Mouse (Mus musculus) lung, embryonic 16.5 days (tissue): Measurements from ENCODE around the gene Prdm16. TPM values are rescaled to one million over a fixed set of nuclear protein-coding genes. Genes with fewer than 3 reads are reported as not detected.
A peak's percentile ranks its signal among the peaks of the same experiment; 100 is the strongest.

Experiments used
- ATAC-seq: fragments of 200-750 bp; cut with Nextera tagmentation; 2 replicates; pipeline ENCODE4 v1.8.0; 2017; ENCODE audit warnings: low read depth, mild to moderate bottlenecking, moderate library complexity
- H3K27ac ChIP-seq: fragments of 300-500 bp; sonication (generic); 2 replicates; pipeline ENCODE4 v1.5.1; 2014; ENCODE audit warnings: mild to moderate bottlenecking, control low read depth, low read length
- H3K27me3 ChIP-seq: fragments of 300-500 bp; sonication (generic); 2 replicates; pipeline ENCODE4 v1.6.1; 2014; ENCODE audit warnings: low read depth, low read length, mixed read lengths; ENCODE audit not compliant: control insufficient read depth, insufficient read depth
- H3K36me3 ChIP-seq: fragments of 300-500 bp; sonication (generic); 2 replicates; pipeline ENCODE4 v1.6.1; 2014; ENCODE audit warnings: low read length; ENCODE audit not compliant: control insufficient read depth, insufficient read depth
- H3K4me1 ChIP-seq: fragments of 300-500 bp; sonication (generic); replicated peaks from 2 replicates; pipeline ENCODE4 v1.6.1; 2014; ENCODE audit warnings: low read length, mixed read lengths; ENCODE audit not compliant: control insufficient read depth, insufficient read depth
- H3K4me2 ChIP-seq: fragments of 300-500 bp; sonication (generic); 2 replicates; pipeline ENCODE4 v1.6.1; 2014; ENCODE audit warnings: low read depth, low read length, control low read depth
- H3K4me3 ChIP-seq: fragments of 300-500 bp; sonication (generic); 2 replicates; pipeline ENCODE4 v1.5.1; 2014; ENCODE audit warnings: mild to moderate bottlenecking, low read length, control low read depth
- H3K9ac ChIP-seq: fragments of 300-500 bp; sonication (generic); 2 replicates; pipeline ENCODE4 v1.6.1; 2014; ENCODE audit warnings: low read length, control low read depth
- H3K9me3 ChIP-seq: fragments of 300-500 bp; sonication (generic); 2 replicates; pipeline ENCODE4 v1.6.1; 2016; ENCODE audit warnings: low read length; ENCODE audit not compliant: control insufficient read depth
- WGBS: fragments of 180-500 bp; shearing (Covaris S2); extraction: QIAGEN DNeasy Blood & Tissue Kit; methylation state at CpG from one replicate; pipeline ENCODE4 v1.1.7; 2014; 5-methylcytosine and 5-hydroxymethylcytosine counted together
- polyA plus RNA-seq: library from polyadenylated mRNA; unstranded; fragments of >200 nt; fragmentation: Nextera tagmentation; extraction: Ambion mirVana; gene quantifications from 2 replicates; pipeline ENCODE4 v1.2.1, GENCODE M21; 2015

The Prdm16 gene
- polyA plus RNA-seq, result 25.2 and 27.9 TPM in 2 replicates

DNA sequence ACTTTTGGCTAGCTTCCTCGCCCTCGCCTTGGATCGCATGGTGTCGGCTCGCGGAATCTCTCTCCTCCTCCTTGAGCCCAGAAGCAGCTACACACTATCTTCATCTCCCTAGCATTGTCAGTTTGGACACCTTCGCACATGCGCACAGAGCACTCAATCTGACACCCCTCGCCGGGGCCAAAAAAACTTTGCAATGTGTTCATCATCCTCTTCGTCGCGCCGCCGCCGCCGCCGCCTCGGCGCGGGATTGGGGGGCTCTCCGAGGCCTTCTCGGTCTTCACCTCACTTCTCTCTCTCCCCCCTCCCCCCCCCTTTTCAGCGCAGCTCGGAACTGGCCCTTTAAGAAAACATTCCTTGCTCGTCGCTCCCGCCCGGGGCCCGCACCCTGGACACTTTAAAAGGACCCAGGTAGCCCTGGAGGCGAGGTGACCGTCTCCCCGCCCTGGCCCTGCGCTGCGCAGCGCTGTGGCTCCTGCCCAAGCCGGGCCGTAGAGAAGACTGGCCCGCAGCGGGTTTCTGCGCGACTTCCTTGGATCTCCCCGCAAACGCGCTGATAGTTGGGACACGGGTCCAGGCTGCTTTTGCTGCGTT is at the start of gene Prdm16:
TSS of gene Prdm16 (minus strand) at position 153 of the 591 bp plus-strand sequence.
- Histone ChIP-seq H3K4me1 (peaks cover 6% of the 10 kb centered on the region; the same call in 1 of the 2 replicates), H3K9ac (peak within 1 kb of the TSS; percentile 82), H3K4me3 (peak within 1 kb of the TSS; percentile 81), H3K9me3 (no peaks in the 10 kb centered on the region), H3K36me3 (no peaks in the 10 kb centered on the region), H3K27ac (peak within 1 kb of the TSS; percentile 98), H3K27me3 (peaks cover 62% of the 10 kb centered on the region), H3K4me2 (peak within 1 kb of the TSS; percentile 67)
- peak; percentile 58 for ATAC-seq
- under 1% methylated on average over 47 of the region's 47 CpGs for WGBS

DNA sequence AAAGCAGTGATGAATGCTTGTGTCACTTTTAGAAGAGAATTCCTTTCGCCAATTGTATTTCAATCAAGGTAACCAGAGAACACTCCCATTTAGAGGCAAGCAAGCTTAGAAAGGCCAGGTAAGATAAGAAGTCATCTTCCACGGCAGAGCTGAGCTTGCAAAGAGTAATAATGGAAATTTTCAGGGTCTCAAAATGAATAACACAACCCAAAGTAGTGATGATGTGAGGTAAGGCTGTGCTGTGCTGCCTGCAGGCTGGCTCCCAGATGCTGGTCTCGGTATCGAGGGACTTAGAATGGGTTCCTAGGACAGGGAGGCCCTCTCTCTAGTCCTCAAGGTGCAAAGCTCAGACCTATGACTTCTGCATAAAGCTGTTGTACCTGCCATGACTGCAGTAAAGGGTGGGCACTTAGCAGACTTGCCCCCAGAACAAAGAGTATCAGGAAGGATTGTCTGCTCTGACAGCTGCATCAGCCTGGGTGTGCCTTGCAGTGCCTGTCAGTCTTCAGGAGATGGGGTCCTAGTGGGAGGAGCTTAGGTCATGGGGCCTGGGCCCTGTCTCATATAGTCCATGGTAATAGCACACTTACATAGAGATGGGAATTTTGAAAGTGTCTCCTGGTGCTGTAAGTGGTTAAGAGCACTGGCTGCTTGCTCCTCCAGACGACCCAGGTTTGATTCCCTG is 46.5 kb upstream of the Prdm16 start:
- 66% methylated on average over 5 of the region's 5 CpGs for WGBS

DNA sequence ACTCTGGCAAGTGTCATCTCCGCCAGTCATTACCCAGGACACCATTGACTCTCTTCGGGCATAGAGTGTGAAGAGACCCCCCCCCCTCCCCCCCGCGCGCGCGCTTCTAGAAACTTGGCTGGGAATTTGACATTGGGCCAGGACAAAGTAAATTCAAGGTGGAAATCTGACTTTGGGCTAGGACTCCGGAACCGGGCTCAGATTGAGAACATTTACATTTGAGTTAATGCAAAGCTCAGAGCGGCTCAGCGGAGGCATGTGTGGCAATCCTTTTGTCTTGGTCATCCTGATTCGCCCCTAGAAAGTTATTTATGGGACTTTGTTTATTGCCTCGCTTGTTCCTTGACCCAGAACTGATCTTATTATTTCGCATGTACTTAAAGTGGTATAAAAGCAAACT is 45.6 kb upstream of the Prdm16 start:
- Histone ChIP-seq H3K9me3 (no peaks in the 10 kb centered on the region; the same call in 1 of the 2 replicates), H3K4me2 (no peak overlapping the region), H3K4me1 (no peaks in the 10 kb centered on the region), H3K9ac (no peak overlapping the region), H3K27ac (no peak overlapping the region), H3K36me3 (no peaks in the 10 kb centered on the region), H3K27me3 (no peaks in the 10 kb centered on the region), H3K4me3 (no peak overlapping the region)
- 56% methylated on average over 14 of the region's 14 CpGs for WGBS
- no peak for ATAC-seq

More for the DNA sequence above, 46.5 kb upstream of the Prdm16 start:
- Histone ChIP-seq H3K4me3 (no peak overlapping the region), H3K9me3 (no peaks in the 10 kb centered on the region; the same call in 1 of the 2 replicates), H3K9ac (no peak overlapping the region), H3K36me3 (no peaks in the 10 kb centered on the region), H3K27ac (no peak overlapping the region), H3K27me3 (no peaks in the 10 kb centered on the region), H3K4me2 (no peak overlapping the region), H3K4me1 (no peaks in the 10 kb centered on the region)
- ATAC-seq, result no peak

DNA sequence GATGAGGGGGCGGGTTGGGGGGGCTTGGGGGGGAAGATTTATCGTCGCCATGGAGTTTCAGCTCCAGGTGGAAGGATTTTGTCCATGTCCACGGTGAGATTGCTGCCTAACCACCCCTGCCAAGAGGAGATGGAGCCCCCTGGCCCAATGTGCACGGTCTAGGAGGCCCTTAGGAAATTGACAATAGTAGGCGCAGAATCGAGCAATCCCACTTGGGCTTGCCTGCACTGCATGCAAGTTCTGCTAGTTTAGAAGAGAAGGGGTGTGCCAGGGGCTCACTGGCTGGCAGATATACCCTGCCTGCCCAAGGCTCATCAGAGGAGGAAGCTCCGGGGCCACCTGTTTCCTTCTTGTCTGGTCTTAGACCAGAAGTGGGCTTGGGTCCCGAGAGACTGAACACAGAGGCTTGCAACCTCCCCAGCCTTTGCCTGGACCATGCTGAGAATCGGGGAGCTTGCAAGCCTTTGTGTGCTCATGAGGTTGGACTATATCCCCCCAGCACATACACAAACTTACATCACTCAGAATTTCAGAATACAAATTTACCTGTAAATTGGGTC is 38.8 kb upstream of the Prdm16 start:
- H3K9ac ChIP-seq, result no peak overlapping the region
- H3K27me3 ChIP-seq, result no peaks in the 10 kb centered on the region
- no peaks in the 10 kb centered on the region for H3K9me3 ChIP-seq
- H3K4me1 ChIP-seq, result no peaks in the 10 kb centered on the region
- no peak overlapping the region for H3K4me3 ChIP-seq
- no peaks in the 10 kb centered on the region for H3K36me3 ChIP-seq
- H3K27ac ChIP-seq, result no peak overlapping the region
- no peak for ATAC-seq
- H3K4me2 ChIP-seq, result no peak overlapping the region
- WGBS, result 63% methylated on average over 10 of the region's 10 CpGs

DNA sequence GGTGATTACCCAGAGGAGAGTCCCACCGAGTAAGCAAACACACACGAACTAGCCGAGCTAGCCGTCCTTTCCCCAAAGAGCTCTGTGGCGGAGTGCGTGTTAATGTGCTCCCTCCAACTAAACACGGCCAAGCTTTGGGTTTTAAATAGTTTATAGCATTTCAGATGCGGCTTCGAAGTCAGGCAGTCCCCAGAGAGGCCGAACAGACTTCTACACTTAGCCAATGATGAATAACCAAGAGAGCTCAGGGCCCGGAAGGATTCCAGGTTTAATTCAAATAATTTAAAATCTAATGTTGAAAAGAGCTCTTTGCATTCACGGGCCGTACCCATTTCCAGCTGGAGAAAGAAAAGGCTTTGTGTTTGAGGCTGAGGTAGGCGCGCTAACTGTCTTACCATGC is 38.3 kb upstream of the Prdm16 start:
- 36% methylated on average over 15 of the region's 15 CpGs for WGBS

DNA sequence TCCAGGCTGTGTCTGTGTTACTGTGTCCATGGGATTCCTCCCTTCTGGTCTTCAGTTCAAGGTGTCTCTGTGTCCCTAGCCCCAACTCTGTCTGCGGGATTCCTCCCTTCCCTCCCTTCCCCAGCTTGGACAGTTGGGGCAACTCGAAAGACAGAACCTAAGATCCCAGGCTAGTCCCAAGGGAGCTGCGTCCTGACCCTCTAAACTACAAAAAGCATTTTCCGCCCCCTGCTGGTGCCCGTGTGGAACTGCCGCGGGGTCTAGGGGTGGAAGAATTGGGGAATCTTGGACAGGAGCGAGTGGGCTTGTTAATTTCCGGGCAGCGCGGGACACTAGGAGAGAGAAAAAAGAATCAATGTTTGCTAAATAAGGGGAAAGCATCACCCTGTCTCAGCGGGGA is 37.9 kb upstream of the Prdm16 start:
- H3K27me3 ChIP-seq, result no peaks in the 10 kb centered on the region
- H3K27ac ChIP-seq, result no peak overlapping the region
- no peak overlapping the region for H3K9ac ChIP-seq
- no peaks in the 10 kb centered on the region for H3K4me1 ChIP-seq
- WGBS, result 2% methylated on average over 12 of the region's 12 CpGs
- ATAC-seq, result no peak
- H3K36me3 ChIP-seq, result no peaks in the 10 kb centered on the region
- no peak overlapping the region for H3K4me3 ChIP-seq
- no peak overlapping the region for H3K4me2 ChIP-seq
- no peaks in the 10 kb centered on the region for H3K9me3 ChIP-seq

More for the DNA sequence above, 38.3 kb upstream of the Prdm16 start:
- Histone ChIP-seq H3K27me3 (no peaks in the 10 kb centered on the region), H3K4me1 (no peaks in the 10 kb centered on the region), H3K4me2 (no peak overlapping the region), H3K27ac (no peak overlapping the region), H3K36me3 (no peaks in the 10 kb centered on the region), H3K4me3 (no peak overlapping the region), H3K9me3 (no peaks in the 10 kb centered on the region), H3K9ac (no peak overlapping the region)
- ATAC-seq, result no peak

DNA sequence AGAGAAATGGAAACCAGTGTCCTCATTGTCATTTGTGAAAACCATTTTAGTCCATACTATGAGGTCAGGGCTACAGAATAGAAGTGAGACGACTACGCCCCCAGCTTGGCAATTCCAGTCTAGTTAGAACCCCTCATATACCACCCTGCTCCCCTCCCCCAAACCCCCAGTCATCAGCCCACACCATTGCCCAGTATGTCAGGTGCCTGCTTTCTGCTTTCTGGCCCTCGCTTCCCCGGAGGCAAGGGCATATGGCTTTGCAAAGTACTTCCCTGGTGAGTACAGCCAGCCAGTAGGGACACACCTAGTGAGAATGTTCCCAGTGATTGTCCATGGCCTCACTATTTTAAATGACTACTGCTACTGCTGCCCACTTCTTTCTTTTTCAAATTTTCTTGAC is 37.3 kb upstream of the Prdm16 start:
- 81% methylated on average over 4 of the region's 4 CpGs for WGBS
- ATAC-seq, result no peak
- no peak overlapping the region for H3K4me3 ChIP-seq
- H3K4me1 ChIP-seq, result no peaks in the 10 kb centered on the region
- H3K4me2 ChIP-seq, result no peak overlapping the region
- H3K27me3 ChIP-seq, result no peaks in the 10 kb centered on the region
- no peaks in the 10 kb centered on the region for H3K36me3 ChIP-seq
- no peak overlapping the region for H3K27ac ChIP-seq
- no peaks in the 10 kb centered on the region for H3K9me3 ChIP-seq
- no peak overlapping the region for H3K9ac ChIP-seq

DNA sequence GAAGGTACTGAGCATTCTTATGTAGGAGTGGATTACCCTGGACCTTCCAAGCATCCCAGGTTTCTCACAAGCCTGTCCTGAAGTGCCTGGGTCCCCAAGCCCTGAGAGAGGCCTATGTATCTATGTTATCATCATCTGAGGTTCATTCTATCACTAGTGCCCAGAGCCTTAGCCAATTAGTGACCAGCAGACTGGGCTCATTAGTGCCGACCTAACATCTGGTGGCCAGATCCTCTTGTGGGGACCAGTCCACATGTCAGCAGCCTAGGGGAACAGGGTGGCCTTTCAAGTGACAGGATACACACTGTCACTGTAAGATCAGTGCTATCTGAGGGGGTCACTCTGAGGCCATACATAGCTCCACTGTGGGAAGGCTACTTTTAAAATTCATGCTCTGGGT is 35.4 kb upstream of the Prdm16 start:
- 37% methylated on average over 1 of the region's 1 CpGs for WGBS
- no peak overlapping the region for H3K4me3 ChIP-seq
- H3K27ac ChIP-seq, result no peak overlapping the region
- H3K4me2 ChIP-seq, result no peak overlapping the region
- no peak overlapping the region for H3K9ac ChIP-seq
- H3K36me3 ChIP-seq, result no peaks in the 10 kb centered on the region
- no peak for ATAC-seq
- no peaks in the 10 kb centered on the region for H3K27me3 ChIP-seq
- no peaks in the 10 kb centered on the region for H3K4me1 ChIP-seq
- H3K9me3 ChIP-seq, result no peaks in the 10 kb centered on the region

DNA sequence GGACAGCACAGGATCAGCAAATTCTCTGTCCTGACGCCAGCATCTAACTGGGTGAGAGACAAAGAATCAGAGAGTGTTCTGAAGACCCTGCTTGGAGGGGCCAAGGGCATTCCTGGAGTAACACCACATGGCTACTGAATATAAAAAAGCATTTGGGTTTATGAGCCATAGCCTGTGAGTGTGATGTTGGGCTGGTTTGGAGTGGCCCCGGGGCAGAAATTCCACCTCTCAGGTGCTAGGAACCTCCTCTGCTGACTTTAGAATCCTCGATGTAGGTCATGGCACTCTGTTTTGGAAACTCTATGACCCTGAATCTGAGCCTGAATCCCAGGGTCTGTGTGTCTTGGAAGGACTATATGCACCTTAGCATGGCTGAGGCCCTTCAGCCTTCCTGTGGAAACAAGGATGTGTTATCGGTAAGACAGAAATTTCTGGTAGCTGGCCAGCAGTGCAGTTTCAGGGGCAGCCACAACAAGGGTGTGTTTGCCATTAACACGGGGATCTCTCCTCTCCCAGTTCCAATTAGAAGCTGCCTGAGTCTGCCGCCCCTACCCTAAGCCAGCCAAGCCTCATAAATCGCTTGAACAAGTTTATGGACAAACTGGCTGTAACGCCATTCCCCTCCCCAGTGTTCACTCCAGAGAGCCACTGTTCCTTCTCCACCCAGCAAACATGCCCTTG is 34.7 kb upstream of the Prdm16 start:
- ATAC-seq, result no peak
- Histone ChIP-seq H3K36me3 (no peaks in the 10 kb centered on the region), H3K27me3 (no peaks in the 10 kb centered on the region), H3K4me1 (no peaks in the 10 kb centered on the region), H3K4me2 (no peak overlapping the region), H3K4me3 (no peak overlapping the region), H3K27ac (no peak overlapping the region), H3K9me3 (no peaks in the 10 kb centered on the region), H3K9ac (no peak overlapping the region)
- WGBS, result 60% methylated on average over 8 of the region's 8 CpGs
